Mouse (Mus musculus) midbrain, embryonic 14.5 days (tissue): Measurements from ENCODE around the gene Ccdc116. TPM values are rescaled to one million over a fixed set of nuclear protein-coding genes. Genes with fewer than 3 reads are reported as not detected.

ENCODE experiments used
- ATAC-seq: fragments of 200-750 bp; cut with Nextera tagmentation; 2 replicates; pipeline ENCODE4 v1.8.0; 2017; ENCODE audit warnings: moderate number of reproducible peaks, moderate library complexity; ENCODE audit not compliant: low FRiP score, low TSS enrichment
- DNase-seq: peaks from one replicate; pipeline ENCODE4 v3.0.0-alpha.2; 2015
- H3K27ac ChIP-seq: fragments of 300-500 bp; sonication (generic); replicated peaks from 2 replicates; pipeline ENCODE4 v1.5.1; 2014; ENCODE audit warnings: mild to moderate bottlenecking, low read depth, low read length, moderate library complexity
- H3K27me3 ChIP-seq: fragments of 300-500 bp; sonication (generic); 2 replicates; pipeline ENCODE4 v1.6.1; 2014; ENCODE audit warnings: low read length, control low read depth, mixed read lengths; ENCODE audit not compliant: control insufficient read depth, insufficient read depth
- H3K36me3 ChIP-seq: fragments of 300-500 bp; sonication (generic); 2 replicates; pipeline ENCODE4 v1.6.1; 2014; ENCODE audit warnings: low read length, control low read depth; ENCODE audit not compliant: control insufficient read depth, insufficient read depth
- H3K4me1 ChIP-seq: fragments of 300-500 bp; sonication (generic); 2 replicates; pipeline ENCODE4 v1.6.1; 2014; ENCODE audit warnings: mild to moderate bottlenecking, antibody characterized with exemption, low read length, control low read depth; ENCODE audit not compliant: control insufficient read depth, insufficient read depth
- H3K4me2 ChIP-seq: fragments of 300-500 bp; sonication (generic); 2 replicates; pipeline ENCODE4 v1.6.1; 2014; ENCODE audit warnings: mild to moderate bottlenecking, low read length, moderate library complexity
- H3K4me3 ChIP-seq: fragments of 300-500 bp; sonication (generic); replicated peaks from 2 replicates; pipeline ENCODE4 v1.5.1; 2014; ENCODE audit warnings: low read depth, low read length
- H3K9ac ChIP-seq: fragments of 300-500 bp; sonication (generic); replicated peaks from 2 replicates; pipeline ENCODE4 v1.6.1; 2014; ENCODE audit warnings: mild to moderate bottlenecking, low read length, moderate library complexity
- H3K9me3 ChIP-seq: fragments of 300-500 bp; sonication (generic); 2 replicates; pipeline ENCODE4 v1.6.1; 2016; ENCODE audit warnings: low read length, control low read depth, mixed read lengths; ENCODE audit not compliant: control insufficient read depth
- WGBS: fragments of 180-500 bp; shearing (Covaris S2); extraction: QIAGEN DNeasy Blood & Tissue Kit; methylation state at CpG from one replicate; pipeline ENCODE4 v1.1.7; 2014; 5-methylcytosine and 5-hydroxymethylcytosine counted together
- polyA plus RNA-seq: library from polyadenylated mRNA; unstranded; fragments of >200 nt; fragmentation: Nextera tagmentation; extraction: Ambion mirVana; gene quantifications from 2 replicates; pipeline ENCODE4 v1.2.1, GENCODE M21; 2014

The Ccdc116 gene
- polyA plus RNA-seq, 1 experiment from 2014 or later, result 2.0 TPM

- WGBS, result 88% methylated on average over 15 of the region's 15 CpGs
- Histone ChIP-seq H3K4me1 (0 out of 2 replicates have a peak, but pooled peaks cover 3% of the 10 kb centered on the region), H3K27ac (no peak overlapping the region), H3K9me3 (no peaks in the 10 kb centered on the region), H3K36me3 (no peaks in the 10 kb centered on the region), H3K27me3 (no peaks in the 10 kb centered on the region), H3K4me2 (no peak overlapping the region), H3K9ac (no peak overlapping the region), H3K4me3 (no peak overlapping the region)
- ATAC-seq, result no peak
- no peak for DNase-seq
These were observed 9.7 kb downstream of the Ccdc116 start for GRCm38 (mm10) chr16:17137355-17137754.

- H3K27ac ChIP-seq, result no peak overlapping the region
- ATAC-seq, result no peak
- DNase-seq, result peak; percentile 11
These were observed 14.2 kb downstream of the Ccdc116 start for GRCm38 (mm10) chr16:17132906-17133200.

GRCm38 (mm10) chr16:17132089-17132905 lies 14.7 kb downstream of the Ccdc116 start, which contains the start of gene Sdf2l1:
TSS of gene Sdf2l1 (minus strand) at chr16:17132383.
- ATAC-seq (peak; percentile 98), DNase-seq (peak; percentile 98)
- Histone ChIP-seq H3K27ac (peak within 1 kb of the TSS; percentile 83), H3K4me1 (peaks cover 9% of the 10 kb centered on the region; the same call in 1 of the 2 replicates), H3K4me2 (peak within 1 kb of the TSS; percentile 95), H3K36me3 (no peaks in the 10 kb centered on the region), H3K9ac (peak within 1 kb of the TSS; percentile 63), H3K27me3 (no peaks in the 10 kb centered on the region), H3K4me3 (peak within 1 kb of the TSS; percentile 76), H3K9me3 (no peaks in the 10 kb centered on the region)
- under 1% methylated on average over 47 of the region's 47 CpGs for WGBS

More at GRCm38 (mm10) chr16:17132906-17133200, 14.2 kb downstream of the Ccdc116 start:
- 33% methylated on average over 7 of the region's 7 CpGs for WGBS
- Histone ChIP-seq H3K4me1 (peaks cover 9% of the 10 kb centered on the region; the same call in 1 of the 2 replicates), H3K9me3 (no peaks in the 10 kb centered on the region), H3K9ac (no peak overlapping the region), H3K4me3 (peak overlapping the region; percentile 76), H3K27me3 (no peaks in the 10 kb centered on the region), H3K36me3 (no peaks in the 10 kb centered on the region), H3K4me2 (peak overlapping the region; percentile 95)

GRCm38 (mm10) chr16:17131191-17132088 lies 15.6 kb downstream of the Ccdc116 start:
- peaks cover 9% of the 10 kb centered on the region; the same call in 1 of the 2 replicates for H3K4me1 ChIP-seq
- ATAC-seq (peak; percentile 7), DNase-seq (no peak)
- H3K36me3 ChIP-seq, result no peaks in the 10 kb centered on the region
- H3K9ac ChIP-seq, result peak overlapping the region; percentile 63
- H3K27ac ChIP-seq, result peak overlapping the region; percentile 83
- peak overlapping the region; percentile 95 for H3K4me2 ChIP-seq
- H3K9me3 ChIP-seq, result no peaks in the 10 kb centered on the region
- WGBS, result 3% methylated on average over 43 of the region's 43 CpGs
- H3K4me3 ChIP-seq, result peak overlapping the region; percentile 76
- no peaks in the 10 kb centered on the region for H3K27me3 ChIP-seq

- H3K9me3 ChIP-seq, result no peaks in the 10 kb centered on the region
- no peak overlapping the region for H3K27ac ChIP-seq
- H3K9ac ChIP-seq, result no peak overlapping the region
- no peaks in the 10 kb centered on the region for H3K36me3 ChIP-seq
- H3K27me3 ChIP-seq, result no peaks in the 10 kb centered on the region
- H3K4me2 ChIP-seq, result no peak overlapping the region
- ATAC-seq (no peak), DNase-seq (peak; percentile 45)
- 100% methylated on average over 1 of the region's 1 CpGs for WGBS
- H3K4me3 ChIP-seq, result no peak overlapping the region
- peaks cover 22% of the 10 kb centered on the region for H3K4me1 ChIP-seq
These were observed 19.7 kb downstream of the Ccdc116 start for GRCm38 (mm10) chr16:17127292-17127691.

- Histone ChIP-seq H3K27ac (no peak within 1 kb of the TSS), H3K9me3 (no peaks in the 10 kb centered on the region), H3K4me3 (peak within 1 kb of the TSS; percentile 35), H3K4me2 (peak within 1 kb of the TSS; percentile 56), H3K4me1 (peaks cover 16% of the 10 kb centered on the region), H3K36me3 (no peaks in the 10 kb centered on the region), H3K27me3 (no peaks in the 10 kb centered on the region), H3K9ac (peak within 1 kb of the TSS; percentile 51)
- DNase-seq (peak; percentile 92), ATAC-seq (peak; percentile 90)
- WGBS, result under 1% methylated on average over 25 of the region's 25 CpGs
These were observed 22.0 kb downstream of the Ccdc116 start, which contains the start of gene 2610318N02Rik for GRCm38 (mm10) chr16:17124871-17125520. TSS of gene 2610318N02Rik (minus strand) at chr16:17125167.

DNA sequence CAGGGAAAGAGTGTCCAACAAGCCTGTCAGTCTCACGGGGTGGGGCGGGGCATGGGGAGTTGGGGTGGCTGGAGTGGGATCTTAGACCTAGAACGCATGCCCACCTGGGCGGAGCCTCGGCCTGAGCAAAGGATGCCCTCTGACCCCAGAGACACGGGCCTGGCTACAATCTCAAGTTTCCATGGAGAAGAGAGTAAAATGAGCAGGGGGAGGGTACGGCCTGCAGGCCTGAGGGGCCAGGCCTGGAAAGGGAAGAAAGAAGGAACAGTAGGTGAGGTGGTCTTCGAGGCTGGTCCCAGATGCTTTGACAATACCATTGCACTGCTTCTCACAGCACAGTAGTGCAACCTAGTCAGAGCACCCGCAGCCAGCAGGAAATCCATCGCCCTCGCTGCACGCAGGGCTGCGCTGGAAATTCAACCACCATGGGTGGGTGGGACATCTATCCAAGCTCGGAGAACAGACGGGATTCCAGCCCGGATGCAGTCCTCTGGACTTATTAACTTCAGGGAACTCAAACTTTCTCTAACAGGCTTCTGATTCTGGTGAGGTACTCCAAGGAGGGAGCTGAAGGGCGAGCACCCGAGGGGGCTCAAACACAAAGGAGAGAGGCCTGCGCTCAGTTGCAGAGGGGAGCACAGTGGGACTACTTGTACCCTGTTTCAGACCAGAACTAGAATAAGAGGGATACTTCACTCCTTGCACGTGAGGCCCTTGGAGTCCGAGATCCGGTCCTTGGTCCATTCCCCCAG lies 22.7 kb downstream of the Ccdc116 start:
- H3K9ac ChIP-seq, result peak overlapping the region; percentile 51
- H3K27ac ChIP-seq, result no peak overlapping the region
- H3K4me1 ChIP-seq, result peaks cover 16% of the 10 kb centered on the region

More for the DNA sequence above, 22.7 kb downstream of the Ccdc116 start:
- WGBS, result 1% methylated on average over 22 of the region's 22 CpGs
- DNase-seq (peak; percentile 46), ATAC-seq (peak; percentile 48)
- Histone ChIP-seq H3K36me3 (no peaks in the 10 kb centered on the region), H3K4me3 (peak overlapping the region; percentile 35), H3K4me2 (peak overlapping the region; percentile 56), H3K9me3 (no peaks in the 10 kb centered on the region), H3K27me3 (no peaks in the 10 kb centered on the region)
